Mouse (Mus musculus) lung, postnatal 0 days (tissue): Measurements from ENCODE around the gene Letmd1.

ENCODE experiments used
- CTCF ChIP-seq: IDR thresholded peaks from 2 replicates; pipeline ENCODE4 v1.5.1; 2016; ENCODE audit warnings: antibody characterized with exemption, mild to moderate bottlenecking
- EP300 ChIP-seq: IDR thresholded peaks from 2 replicates; pipeline ENCODE4 v1.6.1; 2016; ENCODE audit warnings: antibody characterized with exemption, mild to moderate bottlenecking, control low read depth

DNA sequence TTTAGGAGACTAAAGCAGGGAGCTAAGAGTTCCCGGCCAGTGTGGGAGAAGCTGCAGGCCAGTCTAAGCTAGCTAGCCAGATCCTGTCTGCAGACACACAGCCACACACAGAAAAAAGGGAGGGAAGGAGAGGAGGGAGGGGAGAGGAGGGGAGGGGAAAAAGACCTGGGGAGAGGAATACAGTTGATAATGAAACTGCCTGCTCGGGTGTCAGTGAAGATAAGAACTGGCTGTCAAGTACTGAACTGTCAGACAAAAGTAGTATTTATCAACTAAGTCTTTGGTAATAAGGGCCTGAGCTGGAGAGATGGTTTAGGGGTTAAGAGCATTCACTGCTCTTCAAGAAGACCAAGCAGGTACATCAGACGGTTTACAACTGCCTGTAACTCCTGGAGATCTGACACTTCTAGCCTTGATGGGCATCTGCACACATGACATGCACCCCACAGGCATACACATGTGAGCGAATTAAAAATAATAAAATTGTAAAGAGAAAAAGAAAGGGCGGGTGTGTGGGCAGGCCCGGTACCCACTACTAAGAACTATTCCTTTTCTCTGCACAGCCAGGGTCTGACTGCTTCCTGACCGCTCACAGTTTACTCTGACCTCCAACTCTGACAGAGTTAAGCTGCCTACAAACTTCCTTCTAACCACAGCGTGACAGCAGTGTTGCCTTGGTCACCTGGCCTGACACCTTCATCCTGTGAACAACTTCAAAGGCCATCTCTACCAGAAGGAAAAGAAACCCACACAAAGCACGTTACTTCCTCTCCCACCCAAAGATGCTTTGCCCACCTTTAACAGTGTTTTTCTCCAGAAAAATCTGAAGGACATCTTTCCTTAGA is 48.7 kb upstream of the Letmd1 start:
- TF ChIP-seq CTCF, result no peak
- TF ChIP-seq EP300, result no peak
